Mouse (Mus musculus): ENCODE results near the gene Nt5c3b. TPM values are rescaled to one million over a fixed set of nuclear protein-coding genes. Genes with fewer than 3 reads are reported as not detected.

Nt5c3b gene
- polyA plus RNA-seq, 1 experiment = 63.7 TPM

GRCm38 (mm10) chr11:100382682-100383081, 58.9 kb downstream of the Nt5c3b start:
- TF ChIP-seq GATA1 (IDR thresholded peaks at IDR 0.05; ENCODE audit: low read length) = no peak

GRCm38 (mm10) chr11:100379311-100379710, 62.3 kb downstream of the Nt5c3b start:
- TF ChIP-seq GATA1 (IDR thresholded peaks at IDR 0.05; ENCODE audit: low read length) = no peak

GRCm38 (mm10) chr11:100378446-100378845, 63.2 kb downstream of the Nt5c3b start:
- TF ChIP-seq GATA1 (IDR thresholded peaks at IDR 0.05; ENCODE audit: low read length) = no peak

- no peak for TF ChIP-seq GATA1 (IDR thresholded peaks at IDR 0.05; ENCODE audit: low read length)
Observed at GRCm38 (mm10) chr11:100377989-100378388, 63.6 kb downstream of the Nt5c3b start.

GRCm38 (mm10) chr11:100376746-100377389, 64.7 kb downstream of the Nt5c3b start:
- no peak for TF ChIP-seq GATA1 (IDR thresholded peaks at IDR 0.05; ENCODE audit: low read length)

GRCm38 (mm10) chr11:100376005-100376404, 65.6 kb downstream of the Nt5c3b start:
- no peak for TF ChIP-seq GATA1 (IDR thresholded peaks at IDR 0.05; ENCODE audit: low read length)

GRCm38 (mm10) chr11:100375127-100375526, 66.5 kb downstream of the Nt5c3b start:
- TF ChIP-seq GATA1 (IDR thresholded peaks at IDR 0.05; ENCODE audit: low read length) = no peak

Other genes starting within 250 kb of the Nt5c3b start
- not detected in 2 replicates for gene Krt9, start 248.6 kb downstream of the Nt5c3b start, polyA plus RNA-seq (2012)
- gene Krt14, start 234.3 kb downstream of the Nt5c3b start, polyA plus RNA-seq (2012) = not detected in 2 replicates
- not detected in 2 replicates for gene Krt16, start 192.9 kb downstream of the Nt5c3b start, polyA plus RNA-seq (2012)
- 0.04 TPM in 1 of 2 replicates, not detected in the other for gene Krt17, start 180.8 kb downstream of the Nt5c3b start, polyA plus RNA-seq (2012)
- not detected in 2 replicates for gene Krt42, start 171.9 kb downstream of the Nt5c3b start, polyA plus RNA-seq (2012)
- 517 and 775 TPM in 2 replicates for gene Eif1, start 121.9 kb downstream of the Nt5c3b start, polyA plus RNA-seq (2012)
- not detected in 2 replicates for gene Gast, start 107.4 kb downstream of the Nt5c3b start, polyA plus RNA-seq (2012)
- gene Hap1, start 85.7 kb downstream of the Nt5c3b start, polyA plus RNA-seq (2012) = not detected in 2 replicates
- not detected in 2 replicates for gene Jup, start 44.0 kb downstream of the Nt5c3b start, polyA plus RNA-seq (2012)
- gene P3h4, start 27.0 kb downstream of the Nt5c3b start, polyA plus RNA-seq (2012) = not detected in 2 replicates
- not detected in 2 replicates for gene Fkbp10, start 26.1 kb downstream of the Nt5c3b start, polyA plus RNA-seq (2012)
- gene Klhl10, start 109 bp upstream of the Nt5c3b start, polyA plus RNA-seq (2012) = 0.09 TPM in 2 replicates
- gene Klhl11, start 30.9 kb upstream of the Nt5c3b start, polyA plus RNA-seq (2012) = 3.4 and 3.8 TPM in 2 replicates
- 24.4 and 80.2 TPM in 2 replicates for gene Acly, start 86.2 kb upstream of the Nt5c3b start, polyA plus RNA-seq (2012)
- 0.03 TPM in 1 of 2 replicates, not detected in the other for gene Ttc25, start 103.8 kb upstream of the Nt5c3b start, polyA plus RNA-seq (2012)
- gene Cnp, start 133.1 kb upstream of the Nt5c3b start, polyA plus RNA-seq (2012) = 2.9 and 3.7 TPM in 2 replicates
- 52.6 and 60.7 TPM in 2 replicates for gene Nkiras2, start 177.4 kb upstream of the Nt5c3b start, polyA plus RNA-seq (2012)
- 96.0 and 111 TPM in 2 replicates for gene Dnajc7, start 178.4 kb upstream of the Nt5c3b start, polyA plus RNA-seq (2012)